Mouse (Mus musculus) right cerebral cortex, adult 2 months (tissue): ENCODE results near the gene Hnrnpd.
A peak's percentile ranks its signal among the peaks of the same experiment; 100 is the strongest.

ENCODE experiments used
- DNase-seq, 2 experiments: peaks; one replicate each; pipeline ENCODE4 v3.0.0; 2021 to 2022; ENCODE audit warnings: low spot score in 2 of 2

Gene Hnrnpd

GRCm38 (mm10) chr5:99959960-99960359 lies 18.8 kb downstream of the Hnrnpd start:
- no peak for DNase-seq

- no peak for DNase-seq
Observed at GRCm38 (mm10) chr5:99959236-99959936, 19.4 kb downstream of the Hnrnpd start.

- DNase-seq, result no peak
Observed at GRCm38 (mm10) chr5:99958666-99959065, 20.1 kb downstream of the Hnrnpd start.

- no peak for DNase-seq
Observed at GRCm38 (mm10) chr5:99953883-99954282, 24.9 kb downstream of the Hnrnpd start.

GRCm38 (mm10) chr5:99952513-99952912 lies 26.2 kb downstream of the Hnrnpd start:
- no peak for DNase-seq

GRCm38 (mm10) chr5:99941776-99942502 lies 36.8 kb downstream of the Hnrnpd start:
- no peak for DNase-seq

GRCm38 (mm10) chr5:99941273-99941672 lies 37.5 kb downstream of the Hnrnpd start:
- no peak for DNase-seq

- no peak for DNase-seq
Observed at GRCm38 (mm10) chr5:99939440-99939839, 39.3 kb downstream of the Hnrnpd start.

- DNase-seq, result no peak
Observed at GRCm38 (mm10) chr5:99931910-99932309, 46.8 kb downstream of the Hnrnpd start.

GRCm38 (mm10) chr5:99927951-99928350 lies 50.8 kb downstream of the Hnrnpd start:
- no peak for DNase-seq

GRCm38 (mm10) chr5:99922033-99922432 lies 56.7 kb downstream of the Hnrnpd start:
- DNase-seq, result no peak

- DNase-seq, result no peak
Observed at GRCm38 (mm10) chr5:99915494-99915893, 63.2 kb downstream of the Hnrnpd start.

GRCm38 (mm10) chr5:99906181-99906956 lies 72.4 kb downstream of the Hnrnpd start, which contains the start of gene Vamp9:
Gene Vamp9 (plus strand): TSS chr5:99906254.
- peak; percentile 93 to 95 for DNase-seq
